Mouse (Mus musculus) left cerebral cortex, adult 2 months (tissue): ENCODE measurements around the gene 2010111I01Rik. TPM values are rescaled to one million over a fixed set of nuclear protein-coding genes. Genes with fewer than 3 reads are reported as not detected.
"Not testable (repeated sequence)": the region's sequence is repeated elsewhere in the genome, so short reads cannot be mapped to it uniquely, and the experiment has no call there.

Experiments used
- DNase-seq, 2 experiments: peaks; one replicate each; pipeline ENCODE4 v3.0.0; 2021 to 2022; ENCODE audit warnings: low spot score in 2 of 2, mixed read lengths in 1 of 2; ENCODE audit errors: extremely low spot score in 1 of 2
- H3K27ac ChIP-seq: fragments of 200-600 bp; 2 replicates; pipeline ENCODE4 v1.8.1; 2022
- H3K4me3 ChIP-seq: fragments of 200-600 bp; 2 replicates; pipeline ENCODE4 v1.8.1; 2022
- CTCF ChIP-seq: fragments of 200-600 bp; IDR thresholded peaks from 2 replicates; pipeline ENCODE4 v1.8.1; 2022; ENCODE audit warnings: antibody characterized with exemption, mild to moderate bottlenecking, moderate library complexity
- intact Hi-C: fragments of 180-260 bp; cut with DNase I; formaldehyde crosslinking; loops from one replicate; pipeline ENCODE4 v1.15.1; 2025
- total RNA-seq, 2 experiments: library from RNA; stranded (reverse); gene quantifications; 2 replicates each; pipeline ENCODE4 v1.2.3; 2021

Gene 2010111I01Rik
- total RNA-seq, 2 experiments from 2014 or later, result 122 to 140 TPM

DNA sequence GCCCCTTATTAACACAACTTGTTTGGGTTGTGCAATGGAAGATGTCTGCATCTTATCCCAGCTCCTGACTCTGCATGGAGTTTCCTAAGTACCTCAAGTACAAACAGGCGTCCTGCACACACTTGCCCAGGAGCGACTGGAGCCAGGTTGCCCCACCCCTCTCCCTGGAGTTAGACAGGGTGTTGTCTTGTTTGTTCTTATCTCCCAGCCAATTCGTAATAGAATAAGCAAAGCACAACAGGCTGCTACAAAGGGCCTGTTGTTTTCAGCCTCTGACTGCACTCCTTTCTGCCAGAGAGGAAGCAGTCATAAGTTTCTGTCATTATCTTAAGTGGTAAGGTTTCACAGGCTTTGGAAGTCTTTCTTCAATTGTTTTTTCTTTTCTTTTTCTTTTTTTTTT lies 107.7 kb downstream of the 2010111I01Rik start:
- intact Hi-C loops, result no loop called here
- no peak for DNase-seq
- no peak for TF ChIP-seq CTCF

DNA sequence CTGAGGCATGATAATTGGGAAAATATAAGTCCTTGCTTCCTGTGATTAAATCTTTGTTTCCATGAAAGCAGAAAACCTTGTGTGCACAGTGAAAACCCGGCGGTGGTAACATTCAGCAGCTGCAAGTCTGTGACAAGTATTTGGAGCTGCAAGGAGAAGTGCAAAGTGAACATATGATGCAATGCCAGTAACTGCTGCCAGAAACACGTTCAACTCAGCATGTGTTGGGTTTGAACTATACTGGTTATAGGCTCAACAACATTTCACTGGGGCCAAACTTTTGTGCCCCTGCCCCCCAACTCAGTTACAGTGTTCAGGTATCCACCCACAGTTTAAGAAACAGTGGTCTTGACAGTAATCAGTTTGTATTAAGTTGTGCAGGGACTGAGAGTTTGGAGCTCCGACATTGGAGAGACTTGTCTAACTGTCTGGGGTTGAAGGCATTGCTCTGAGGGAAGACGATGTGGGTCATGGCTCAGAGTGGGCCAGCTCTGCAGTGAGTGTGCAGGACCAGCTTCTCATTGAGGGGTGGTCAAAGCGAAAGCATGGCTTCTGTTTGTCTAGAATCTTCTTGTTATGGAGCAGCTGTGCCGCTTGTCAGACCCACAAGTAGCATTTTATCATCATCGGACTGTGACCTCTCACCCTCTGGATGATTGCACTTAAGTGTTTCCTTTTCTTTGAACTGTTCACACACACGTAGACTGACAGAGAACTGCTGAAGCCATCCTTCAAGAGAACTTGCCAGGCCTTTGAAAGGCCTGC lies 109.4 kb downstream of the 2010111I01Rik start:
- intact Hi-C loops, result no loop called here
- Histone ChIP-seq H3K27ac (no peak overlapping the region), H3K4me3 (no peak overlapping the region)
- TF ChIP-seq CTCF, result no peak
- DNase-seq, result no peak

More for the DNA sequence above, 107.7 kb downstream of the 2010111I01Rik start:
- Histone ChIP-seq H3K27ac (no peak overlapping the region), H3K4me3 (no peak overlapping the region)

DNA sequence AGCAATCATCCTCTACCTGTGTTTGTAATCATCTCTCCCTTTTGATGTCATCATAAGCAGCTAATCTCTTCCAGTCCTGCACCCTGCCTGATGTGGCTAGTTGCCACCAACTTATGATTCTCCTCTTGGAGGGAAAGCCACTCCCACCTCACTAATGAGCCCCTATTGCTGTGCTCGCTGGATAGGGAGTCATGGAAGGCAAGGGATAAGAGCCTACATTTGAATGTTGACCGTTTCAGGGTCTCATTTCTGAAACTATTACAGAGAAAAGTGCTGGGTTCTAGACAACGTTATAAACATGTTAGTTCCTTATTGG lies 109.9 kb downstream of the 2010111I01Rik start:
- TF ChIP-seq CTCF, result no peak
- intact Hi-C loops, result no loop called here
- no peak overlapping the region for H3K27ac ChIP-seq
- DNase-seq, result no peak
- H3K4me3 ChIP-seq, result no peak overlapping the region

DNA sequence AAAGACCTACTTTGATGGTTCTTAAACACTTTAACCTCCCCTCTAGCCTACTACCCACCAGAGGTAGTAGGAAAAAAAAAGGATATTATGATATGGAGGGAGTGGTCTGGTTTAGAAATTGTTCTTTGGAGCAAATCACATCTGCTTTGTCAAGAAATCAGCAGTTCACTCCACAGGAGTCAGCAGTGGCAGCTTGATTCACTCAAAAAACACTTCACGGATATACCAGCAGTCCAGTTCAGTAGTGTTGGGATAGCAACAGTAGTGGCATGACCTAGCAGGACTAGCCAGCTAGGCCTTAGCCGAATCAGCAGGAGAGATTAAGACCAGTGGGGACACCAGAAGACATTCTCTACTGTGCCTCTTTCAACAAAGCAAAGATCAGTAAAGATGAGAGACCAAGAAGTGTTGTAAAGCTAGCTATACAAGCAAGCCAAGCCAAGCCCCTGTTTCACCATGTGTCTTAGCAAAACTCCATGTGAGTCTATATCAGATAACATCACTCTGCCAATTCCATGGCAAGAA lies 110.7 kb downstream of the 2010111I01Rik start:
- DNase-seq, result no peak
- intact Hi-C loops, result no loop called here
- TF ChIP-seq CTCF, result no peak
- Histone ChIP-seq H3K4me3 (no peak overlapping the region), H3K27ac (no peak overlapping the region)

DNA sequence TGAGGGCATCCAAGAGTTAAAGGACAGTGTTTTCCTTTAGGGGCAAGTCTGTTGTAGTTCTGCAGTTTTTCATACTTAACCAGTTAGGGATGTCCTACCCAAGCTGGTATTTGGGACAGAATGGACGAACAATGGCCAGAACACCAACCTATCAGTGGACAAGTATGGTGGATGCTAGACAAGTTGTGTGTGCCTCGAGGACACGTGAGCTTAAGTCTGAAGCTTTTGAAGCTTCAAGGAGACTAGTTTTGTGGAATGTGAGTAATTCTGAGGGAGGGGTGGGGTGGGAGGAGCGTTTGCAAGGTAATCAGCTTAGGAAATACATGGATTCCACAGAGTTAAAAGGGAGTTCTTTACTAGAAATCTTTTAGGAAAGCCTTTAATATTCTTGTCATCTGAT lies 115.5 kb downstream of the 2010111I01Rik start:
- H3K27ac ChIP-seq, result no peak overlapping the region
- intact Hi-C loops, result no loop called here
- H3K4me3 ChIP-seq, result no peak overlapping the region
- no peak for TF ChIP-seq CTCF
- DNase-seq, result no peak

DNA sequence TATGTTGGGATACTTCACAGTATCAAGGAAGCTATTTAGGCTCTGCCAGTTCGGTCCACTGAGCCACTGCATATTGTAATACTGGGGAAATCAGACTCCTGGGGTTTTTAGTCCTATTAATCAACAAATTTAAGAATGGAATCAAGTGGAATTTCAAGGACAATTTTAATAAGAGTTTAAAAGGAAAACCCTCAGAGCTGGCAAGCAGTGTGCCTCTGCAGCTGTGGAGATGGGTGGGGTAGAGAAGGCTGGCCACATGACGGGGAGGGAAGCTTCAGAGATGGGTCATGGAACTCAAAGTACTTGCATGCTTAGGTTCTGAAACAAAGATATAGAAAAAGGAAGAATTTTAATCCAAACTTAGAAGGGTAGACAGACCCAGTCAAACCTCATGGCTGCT lies 116.1 kb downstream of the 2010111I01Rik start:
- intact Hi-C loops, result no loop called here
- no peak for TF ChIP-seq CTCF
- Histone ChIP-seq H3K4me3 (no peak overlapping the region), H3K27ac (no peak overlapping the region)
- no peak for DNase-seq

DNA sequence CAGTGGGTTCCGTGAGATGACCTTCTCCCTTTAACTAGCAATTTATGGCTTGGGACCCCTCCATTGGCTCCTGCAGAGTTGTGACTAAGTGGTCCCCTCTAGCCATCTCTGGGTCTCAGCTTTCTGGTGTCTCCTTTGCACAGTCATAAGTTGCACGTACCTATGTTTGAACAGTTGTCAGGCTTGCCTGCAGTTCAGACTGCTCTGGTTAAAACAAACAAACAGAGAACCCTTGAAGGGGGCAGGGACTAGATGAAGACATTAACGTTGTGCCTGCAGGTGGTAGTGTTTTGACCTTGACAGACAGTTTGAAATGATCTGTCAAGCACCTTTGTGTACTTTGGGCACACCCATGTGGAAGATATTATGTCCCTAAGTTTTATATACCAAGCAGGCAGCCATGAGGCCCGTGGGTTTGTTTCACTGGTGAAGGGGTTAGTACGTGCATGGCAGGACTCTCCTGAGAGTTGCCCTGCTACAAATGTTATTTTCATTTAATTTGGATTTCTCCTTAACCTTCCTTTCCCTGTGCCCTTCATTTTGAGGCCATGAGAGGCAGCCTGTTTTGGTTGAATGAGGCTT lies 118.0 kb downstream of the 2010111I01Rik start:
- TF ChIP-seq CTCF, result no peak
- no peak overlapping the region for H3K27ac ChIP-seq
- no peak overlapping the region for H3K4me3 ChIP-seq
- intact Hi-C loops, result no loop called here
- no peak for DNase-seq

DNA sequence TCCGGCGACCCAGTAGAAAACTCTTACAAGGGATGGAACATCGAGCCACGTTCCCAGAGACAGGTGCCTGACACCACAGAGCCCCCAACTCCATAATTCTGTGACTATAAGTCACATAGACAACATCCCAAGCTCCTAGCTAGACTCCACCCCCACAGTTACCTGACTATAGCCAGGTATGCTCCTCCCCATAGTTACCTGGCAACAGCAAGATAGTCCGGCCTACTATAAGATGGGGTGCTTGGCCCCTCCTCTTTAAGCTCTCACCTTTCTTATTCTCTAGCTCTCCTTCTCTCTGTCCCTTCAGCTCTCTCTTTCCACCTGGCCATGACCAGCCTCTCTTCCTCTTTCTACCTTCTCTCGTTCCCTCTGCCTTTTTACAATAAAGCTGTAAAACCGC lies 118.4 kb downstream of the 2010111I01Rik start:
- not testable (repeated sequence) for H3K4me3 ChIP-seq, H3K27ac ChIP-seq

DNA sequence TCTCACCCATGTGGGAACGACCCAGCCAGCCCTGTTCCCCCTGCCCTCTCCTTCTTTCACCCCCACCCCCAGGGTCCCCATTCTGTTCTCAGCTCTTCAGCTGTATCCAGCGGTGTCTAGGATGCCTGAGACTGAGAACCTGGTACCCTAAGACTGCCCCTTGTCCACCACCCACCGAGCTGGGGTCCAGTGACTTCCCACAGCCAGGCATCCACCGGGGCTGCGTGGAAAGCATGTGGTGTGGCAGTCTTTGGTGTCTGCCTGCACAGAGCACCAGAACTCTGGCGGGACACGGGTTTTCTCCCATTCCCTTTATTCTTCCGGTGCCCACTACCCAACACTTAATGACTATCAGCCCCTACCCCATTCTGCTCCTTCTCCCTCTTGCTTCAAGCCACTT lies 119.0 kb downstream of the 2010111I01Rik start:
- H3K27ac ChIP-seq, result no peak overlapping the region
- no peak for DNase-seq
- intact Hi-C loops, result no loop called here

More for the DNA sequence above, 118.4 kb downstream of the 2010111I01Rik start:
- DNase-seq, intact Hi-C loops: not testable (repeated sequence)

DNA sequence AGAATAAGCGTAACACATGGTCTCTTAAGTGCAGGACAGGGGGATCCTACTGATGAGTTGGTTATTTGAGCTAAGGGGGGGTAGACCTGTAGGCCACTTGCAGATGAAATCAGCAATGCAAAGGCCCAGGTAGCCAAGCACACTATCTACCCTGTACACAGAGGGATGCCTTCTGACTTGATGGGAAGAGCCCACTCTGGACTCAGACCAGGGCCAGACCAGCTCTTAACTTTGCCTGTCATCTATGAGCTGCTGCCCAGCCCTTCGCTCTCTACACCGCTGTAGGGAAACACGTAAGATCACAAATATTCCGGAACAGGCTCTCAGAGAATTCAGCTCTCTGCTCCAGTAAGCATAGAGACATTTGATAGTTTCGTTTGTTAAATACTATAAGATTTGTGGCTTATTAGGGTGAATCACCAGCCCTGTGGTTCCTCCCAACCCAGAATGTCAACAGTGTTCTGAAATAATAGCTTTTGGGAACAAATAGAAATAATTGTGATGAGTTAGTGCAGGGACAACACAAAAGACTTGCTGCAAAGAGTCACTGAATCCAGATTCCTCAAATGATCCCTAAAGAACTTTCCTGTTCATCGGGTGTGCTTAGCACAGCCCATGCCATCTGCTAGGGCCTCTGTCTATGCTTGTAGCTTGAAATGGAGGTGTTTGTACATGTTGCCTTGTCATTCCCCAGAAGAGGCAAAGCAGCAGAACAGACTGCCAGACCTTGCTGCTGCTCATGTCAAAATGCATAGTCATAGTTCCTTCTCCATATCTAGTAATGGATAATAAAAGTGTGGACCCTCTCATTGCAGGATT lies 123.4 kb downstream of the 2010111I01Rik start:
- no peak overlapping the region for H3K4me3 ChIP-seq
- H3K27ac ChIP-seq, result no peak overlapping the region; the same call in 1 of the 2 replicates
- no peak for DNase-seq
- intact Hi-C loops, result no loop called here
- TF ChIP-seq CTCF, result no peak

More for the DNA sequence above, 119.0 kb downstream of the 2010111I01Rik start:
- no peak for TF ChIP-seq CTCF
- no peak overlapping the region for H3K4me3 ChIP-seq

DNA sequence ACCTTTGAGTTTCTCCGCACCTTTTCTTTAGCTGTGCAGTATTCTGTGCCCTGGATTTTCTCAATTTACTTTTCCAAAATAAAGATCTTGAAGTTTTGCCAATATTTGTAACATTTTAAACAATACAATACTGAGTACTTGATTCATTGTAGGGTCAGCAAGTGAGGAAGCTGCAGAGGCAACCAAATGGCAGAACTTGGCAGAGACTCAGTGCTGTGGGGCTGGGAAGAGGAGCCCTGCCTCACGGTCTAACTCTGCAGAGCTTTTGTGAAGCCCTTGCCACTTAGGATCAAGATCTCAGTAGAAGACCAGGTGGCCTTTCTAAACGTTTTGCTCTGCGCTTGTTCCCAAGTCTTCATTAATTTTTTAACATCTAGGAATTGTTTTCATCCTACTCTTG lies 124.8 kb downstream of the 2010111I01Rik start:
- no peak for DNase-seq
- no peak for TF ChIP-seq CTCF
- Histone ChIP-seq H3K4me3 (no peak overlapping the region), H3K27ac (no peak overlapping the region)
- intact Hi-C loops, result no loop called here

DNA sequence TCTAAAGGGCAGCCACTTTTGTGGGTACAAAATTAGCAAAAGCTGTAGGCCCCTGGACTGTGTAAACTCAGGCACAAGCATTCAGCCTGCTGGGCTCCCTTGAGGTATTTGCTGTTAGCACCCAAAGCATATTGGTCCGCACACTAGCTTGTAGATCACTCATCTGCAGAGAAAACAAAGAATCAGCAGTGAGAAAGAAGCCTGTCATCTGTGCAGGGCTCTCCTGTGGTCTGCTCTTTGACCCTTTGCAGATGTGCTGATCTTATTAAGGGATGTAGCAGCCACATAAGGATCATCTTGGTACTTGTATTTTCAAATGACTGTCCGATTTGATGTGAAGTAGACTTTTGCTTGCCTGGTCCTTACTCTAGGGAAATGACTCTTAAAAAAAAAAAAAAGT lies 126.6 kb downstream of the 2010111I01Rik start:
- no peak overlapping the region for H3K27ac ChIP-seq
- DNase-seq, result no peak
- TF ChIP-seq CTCF, result no peak
- H3K4me3 ChIP-seq, result no peak overlapping the region
- intact Hi-C loops, result no loop called here
